Mouse (Mus musculus): ENCODE measurements at regions not wholly inside any gene's neighbourhood (a gene's known extent, or its start where the extent isn't known, plus 50 kb on each side); places are given as distances from the start of the nearest gene placed in this dataset.

GRCm38 (mm10) chr17:9741321-9741720, 71.8 kb upstream of the Pabpc6 start:
- intact Hi-C loops (cut with DNase I), result no loop called here

DNA sequence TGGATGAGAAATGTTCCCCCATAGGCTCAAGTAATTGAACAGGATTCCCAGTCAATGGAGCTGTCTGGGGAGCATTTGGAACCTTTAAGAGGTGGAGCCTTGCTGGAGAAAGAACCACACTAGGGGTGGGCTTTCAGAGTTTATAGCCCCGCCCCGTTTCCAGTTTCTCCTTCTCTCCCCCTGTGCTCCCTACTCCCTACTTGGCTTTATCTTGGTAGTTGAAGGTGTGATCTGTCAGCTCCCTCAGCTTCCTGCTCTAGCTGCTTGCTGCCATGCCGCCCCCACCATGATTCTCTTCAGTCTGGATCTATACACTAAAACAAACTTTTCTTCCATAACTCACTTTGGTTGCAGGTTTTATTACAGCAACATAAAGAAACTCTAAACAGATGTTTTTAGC, 59.5 kb upstream of the Pabpc6 start:
- intact Hi-C loops (cut with DNase I), result no loop called here

DNA sequence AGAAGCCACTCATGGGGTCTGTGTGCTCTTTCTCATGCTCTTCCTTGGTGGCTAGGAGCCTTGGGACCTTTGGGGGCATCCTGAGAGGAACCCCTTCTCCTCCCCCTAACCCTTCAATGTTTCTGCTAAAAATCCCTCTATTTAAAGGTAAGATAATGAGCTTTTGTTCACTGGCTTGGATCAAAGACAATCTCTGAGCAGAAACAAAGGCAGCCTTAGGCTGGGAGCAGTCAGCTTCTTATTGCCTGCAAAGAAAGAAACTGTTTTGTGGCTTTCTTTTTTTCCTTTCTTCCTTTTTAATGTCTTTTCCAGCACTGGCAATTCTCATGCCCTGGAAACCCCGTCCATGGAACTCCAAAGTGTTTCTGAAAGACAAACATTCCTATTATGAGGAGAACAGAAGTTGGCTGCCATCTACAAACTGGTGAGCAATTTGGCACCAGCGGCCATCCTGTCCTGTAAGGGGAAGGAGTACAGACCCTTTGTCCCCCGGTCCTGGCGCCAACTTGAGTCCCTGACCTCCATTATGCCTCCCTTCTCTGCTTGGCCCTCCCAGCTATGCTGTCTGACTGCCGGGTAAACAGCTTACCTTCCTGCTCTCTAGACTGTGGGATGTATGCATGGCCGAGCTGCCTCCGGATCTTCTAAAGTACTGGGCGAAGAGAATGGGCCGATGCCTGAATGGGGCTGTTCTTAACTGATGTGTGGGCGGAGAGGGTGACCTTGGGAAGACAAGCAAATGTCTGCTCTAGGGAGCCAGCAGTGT, 56.4 kb upstream of the Pabpc6 start:
- intact Hi-C loops (cut with DNase I), result no loop called here

GRCm38 (mm10) chr17:9723484-9723883, 54.0 kb upstream of the Pabpc6 start:
- intact Hi-C loops (cut with DNase I), result no loop called here

DNA sequence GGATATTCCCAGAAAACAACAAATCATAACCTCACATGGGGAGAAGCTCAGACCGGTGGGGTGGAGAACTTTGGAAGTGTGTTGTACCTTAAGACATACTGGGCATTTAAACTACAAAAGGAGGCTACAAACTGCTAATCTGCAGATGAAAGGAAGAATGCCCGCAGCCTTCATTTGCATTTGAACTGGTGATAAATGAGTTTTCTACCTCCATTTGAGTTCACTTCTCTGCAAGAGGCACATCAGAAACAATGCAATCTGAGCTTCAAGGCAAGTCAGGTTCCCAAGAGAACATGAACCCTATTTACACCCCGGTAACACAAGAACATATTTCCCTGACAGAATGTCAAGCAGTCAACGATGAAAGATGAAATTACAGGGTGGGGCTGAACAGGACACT, 53.2 kb upstream of the Pabpc6 start:
- intact Hi-C loops (cut with DNase I), result no loop called here
